ENCODE assay signal across 8 mouse cellular contexts in genomic region chr15:94628830-94629601, GRCm38 (mm10). TPM values are rescaled to one million over a fixed set of nuclear protein-coding genes. Genes with fewer than 3 reads are reported as not detected.
DNase-seq lines count a peak whose midpoint lies in the region; ATAC-seq and TF ChIP-seq lines count a peak whose summit lies in the region.

TSS of gene Tmem117 (plus strand) at chr15:94629232.

- H3K4me2 ChIP-seq in heart, embryonic 16.5 days (ENCODE audit: low read depth, low read length), result peak within 1 kb of the TSS; percentile 99

- ATAC-seq in heart, embryonic 16.5 days (replicated peaks; ENCODE audit: extremely low read depth, insufficient read depth, low FRiP score), result peak; percentile 84

- H3K36me3 ChIP-seq in ES-Bruce4 (ENCODE audit: control insufficient read depth, insufficient read depth, low read length, poor library complexity, severe bottlenecking), result no peaks in the 10 kb centered on the region
- H3K36me3 ChIP-seq in heart, embryonic 16.5 days (ENCODE audit: control insufficient read depth, insufficient read depth), result no peaks in the 10 kb centered on the region
- H3K36me3 ChIP-seq in small intestine, adult 2 months (ENCODE audit: control insufficient read depth, insufficient read depth, low read length), result no peaks in the 10 kb centered on the region

- WGBS in heart, embryonic 16.5 days, result under 1% methylated on average over 96 of the region's 96 CpGs
- WGBS in small intestine, adult 2 months, result 1% methylated on average over 93 of the region's 96 CpGs

- no peak for TF ChIP-seq CTCF in ES-Bruce4 (IDR thresholded peaks at IDR 0.05; ENCODE audit: low read depth, low read length)
- no peak for TF ChIP-seq CTCF in small intestine, adult 2 months (IDR thresholded peaks at IDR 0.05; ENCODE audit: extremely low read depth, insufficient read length, insufficient replicate concordance, low read depth, low read length)

- H3K27me3 ChIP-seq in ES-Bruce4 (ENCODE audit: control insufficient read depth, insufficient read depth, low read length, poor library complexity, severe bottlenecking), result peaks cover 2% of the 10 kb centered on the region; the same call in 1 of the 2 replicates
- peaks cover 13% of the 10 kb centered on the region for H3K27me3 ChIP-seq in heart, embryonic 16.5 days (ENCODE audit: control insufficient read depth, insufficient read depth, low read length)
- H3K27me3 ChIP-seq in small intestine, adult 2 months (ENCODE audit: control insufficient read depth, insufficient read depth, low read length), result no peaks in the 10 kb centered on the region

- H3K27ac ChIP-seq in ES-Bruce4 (ENCODE audit: insufficient read depth, low read length), result no peak within 1 kb of the TSS
- H3K27ac ChIP-seq in heart, embryonic 16.5 days (ENCODE audit: low read length), result no peak within 1 kb of the TSS
- H3K27ac ChIP-seq in small intestine, adult 2 months (ENCODE audit: insufficient read depth, low read depth, low read length), result peak within 1 kb of the TSS; percentile 21

- no peaks in the 10 kb centered on the region for H3K4me1 ChIP-seq in ES-Bruce4 (ENCODE audit: control insufficient read depth, insufficient read depth, low read length)
- H3K4me1 ChIP-seq in heart, embryonic 16.5 days (ENCODE audit: control insufficient read depth, insufficient read depth, low read length), result no peaks in the 10 kb centered on the region
- peaks cover 5% of the 10 kb centered on the region for H3K4me1 ChIP-seq in small intestine, adult 2 months (ENCODE audit: control insufficient read depth, insufficient read depth, insufficient read length, low read length)

- TF ChIP-seq EP300 in ES-Bruce4 (IDR thresholded peaks at IDR 0.05; ENCODE audit: insufficient read depth, low read depth, low read length), result no peak

- peak within 1 kb of the TSS; percentile 82 for H3K9ac ChIP-seq in ES-Bruce4 (ENCODE audit: low read depth, poor library complexity, severe bottlenecking)
- peak within 1 kb of the TSS; percentile 77 for H3K9ac ChIP-seq in heart, embryonic 16.5 days (ENCODE audit: low read length)

- TF ChIP-seq POLR2A in ES-Bruce4 (IDR thresholded peaks at IDR 0.05; ENCODE audit: insufficient read depth, low read length), result no peak
- TF ChIP-seq POLR2A in small intestine, adult 2 months (IDR thresholded peaks at IDR 0.05; ENCODE audit: low read depth, low read length), result no peak; the same call in 1 of the 2 replicates

- H3K9me3 ChIP-seq in ES-Bruce4 (replicated peaks; ENCODE audit: control insufficient read depth, insufficient read depth, low read length, poor library complexity, severe bottlenecking), result no peaks in the 10 kb centered on the region
- H3K9me3 ChIP-seq in heart, embryonic 16.5 days (replicated peaks; ENCODE audit: control insufficient read depth, low read length), result no peaks in the 10 kb centered on the region

- peak within 1 kb of the TSS; percentile 48 for H3K4me3 ChIP-seq in ES-Bruce4 (ENCODE audit: low read depth, low read length)
- peak within 1 kb of the TSS; percentile 64 for H3K4me3 ChIP-seq in heart, embryonic 16.5 days (ENCODE audit: low read length)
- peak within 1 kb of the TSS; percentile 69 for H3K4me3 ChIP-seq in small intestine, adult 2 months (ENCODE audit: low read depth, low read length)

- peak; percentile 68 to 69 for DNase-seq in adrenal gland, postnatal 36 days
- peak; percentile 13 for DNase-seq in fibroblast of lung, adult 2 months (ENCODE audit: low read depth)
- peak; percentile 74 for DNase-seq in kidney, postnatal 14 days
- peak; percentile 22 for DNase-seq in lung, postnatal 25 days (ENCODE audit: low spot score)
- no peak for DNase-seq in thymus, postnatal 36 days

RNA-seq across cellular contexts. Expression of gene Tmem117, which starts in this region (rescaled TPM):
- polyA plus RNA-seq in ES-Bruce4 (2011; ENCODE audit: insufficient read depth, insufficient read length, low read depth, missing spikeins), result 0.49 and 1.2 TPM in 2 replicates
- 1 to 10 TPM; 4.2 to 5.1 TPM for total RNA-seq in adrenal gland, postnatal 36 days (2021)
- polyA plus RNA-seq in heart, embryonic 16.5 days (2015; fragmentation: Nextera tagmentation; extraction: Ambion mirVana), result 2.5 and 2.6 TPM in 2 replicates
- 0.52 and 5.2 TPM in 2 replicates for polyA plus RNA-seq in small intestine, adult 2 months (2012; rRNA removed)

Comparison
In these comparisons a context has a peak if more than half of its experiments do, and no peak if none do; other contexts are left out.
1. DNase-seq: peak in adrenal gland, postnatal 36 days (2 of 2), fibroblast of lung, adult 2 months (single experiment), kidney, postnatal 14 days (single experiment) and lung, postnatal 25 days (single experiment); none in thymus, postnatal 36 days (0 of 2).
2. Peak in every context shown above with its lines, with median percentiles within 50 percentile points of each other: H3K4me3 ChIP-seq.